Comparison of ENCODE assay signal across 10 mouse cellular contexts in the genomic region with DNA sequence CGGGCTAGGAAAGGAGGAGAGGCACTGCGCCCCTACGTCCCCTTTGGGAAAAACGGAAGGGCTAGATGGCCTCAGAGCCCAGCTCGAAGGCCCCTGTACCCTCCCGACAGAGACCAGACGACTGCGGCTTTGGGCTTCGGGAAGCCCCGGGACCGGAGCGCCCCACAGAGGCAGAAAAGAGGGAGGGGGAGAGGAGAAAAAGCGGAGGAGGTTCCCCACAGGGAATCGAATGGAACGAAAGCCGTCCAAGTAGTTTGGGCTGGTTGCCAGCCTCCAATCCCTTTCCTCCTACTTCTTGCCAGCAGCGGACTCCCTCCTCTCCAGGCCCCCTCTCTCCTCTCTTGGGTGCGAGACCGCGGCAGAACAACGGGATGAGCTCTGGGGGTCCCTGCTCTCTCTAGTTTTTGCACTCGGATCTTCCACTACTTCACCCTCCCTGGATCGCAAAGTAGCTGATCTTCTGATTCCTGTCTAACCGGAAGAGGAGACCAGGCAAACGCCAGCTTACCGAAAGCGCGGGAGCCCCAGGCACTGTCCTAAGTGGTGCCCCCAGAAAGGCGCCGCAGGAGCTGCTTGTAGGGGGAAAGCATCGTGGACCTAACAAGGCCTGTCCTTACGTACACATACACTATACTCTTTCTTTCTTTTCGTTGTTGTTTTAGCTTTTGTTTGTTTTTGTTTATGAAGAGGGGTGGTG. TPM values are rescaled to one million over a fixed set of nuclear protein-coding genes. Genes with fewer than 3 reads are reported as not detected.
DNase-seq lines count a peak whose midpoint lies in the region; ATAC-seq and TF ChIP-seq lines count a peak whose summit lies in the region.
"Had no signal": no experiment of that assay in that cellular context is flagged by ENCODE, and none has a peak within 500 bp of the region (broad histone marks: within the 10 kb centered on the region; RNA-seq: fewer than 3 reads in every experiment).

No protein-coding gene starts in this region.

- H3K27me3 ChIP-seq in hindbrain, embryonic 13.5 days = peaks cover 69% of the 10 kb centered on the region
- H3K27me3 ChIP-seq in neural tube, embryonic 13.5 days = peaks cover 73% of the 10 kb centered on the region

- no peak for TF ChIP-seq CTCF in layer of hippocampus, adult 2 months (conservative IDR thresholded peaks at IDR 0.05)

- peak; percentile 15 for DNase-seq in adrenal gland, adult 2 months
- no peak for DNase-seq in adrenal gland, postnatal 25 days
- no peak for DNase-seq in layer of hippocampus, adult 2 months (ENCODE audit: low spot score in 2 of 2)
- DNase-seq in layer of hippocampus, postnatal 36 days = no peak
- DNase-seq in frontal cortex, postnatal 10 days (ENCODE audit: low spot score in 2 of 2) = no peak
- DNase-seq in ovary, postnatal 14 days (ENCODE audit: low spot score) = no peak
- DNase-seq: thymus, postnatal 4 days had no signal

- no peak overlapping the region for H3K27ac ChIP-seq in layer of hippocampus, adult 2 months
- 0 out of 2 replicates have a peak overlapping the region, but pooled peaks have one; percentile 18 for H3K27ac ChIP-seq in hindbrain, embryonic 13.5 days
- H3K27ac ChIP-seq in neural tube, embryonic 13.5 days (replicated peaks) = 0 out of 2 replicates have a peak overlapping the region, but pooled peaks have one; percentile 1

- H3K9ac ChIP-seq in hindbrain, embryonic 13.5 days = no peak overlapping the region
- H3K9ac ChIP-seq in neural tube, embryonic 13.5 days = no peak overlapping the region

- H3K36me3 ChIP-seq in hindbrain, embryonic 13.5 days = no peaks in the 10 kb centered on the region
- H3K36me3 ChIP-seq in neural tube, embryonic 13.5 days = no peaks in the 10 kb centered on the region

- no peaks in the 10 kb centered on the region for H3K9me3 ChIP-seq in hindbrain, embryonic 13.5 days
- no peaks in the 10 kb centered on the region for H3K9me3 ChIP-seq in neural tube, embryonic 13.5 days

- peak; percentile 81 for ATAC-seq in hindbrain, embryonic 13.5 days (ENCODE audit: low FRiP score)
- ATAC-seq in neural tube, embryonic 13.5 days (ENCODE audit: low read depth) = peak; percentile 68

- peak overlapping the region; percentile 44 for H3K4me2 ChIP-seq in hindbrain, embryonic 13.5 days
- peak overlapping the region; percentile 48 for H3K4me2 ChIP-seq in neural tube, embryonic 13.5 days

- 13% methylated on average over 33 of the region's 33 CpGs for WGBS in hindbrain, embryonic 13.5 days
- WGBS in neural tube, embryonic 13.5 days = 12% methylated on average over 32 of the region's 33 CpGs

- H3K4me3 ChIP-seq in layer of hippocampus, adult 2 months = peak overlapping the region; percentile 11; the same call in 1 of the 2 replicates
- peak overlapping the region; percentile 22 for H3K4me3 ChIP-seq in hindbrain, embryonic 13.5 days
- peak overlapping the region; percentile 29 for H3K4me3 ChIP-seq in neural tube, embryonic 13.5 days

- H3K4me1 ChIP-seq in hindbrain, embryonic 13.5 days (replicated peaks) = 0 out of 2 replicates have a peak, but pooled peaks cover 9% of the 10 kb centered on the region
- no peaks in the 10 kb centered on the region; the same call in 1 of the 2 replicates for H3K4me1 ChIP-seq in neural tube, embryonic 13.5 days (replicated peaks)

RNA-seq across cellular contexts. Expression of a gene that starts 3.1 kb away (rescaled TPM):
- total RNA-seq in adrenal gland, adult 2 months (2021) = not detected
- polyA plus RNA-seq in adrenal gland, adult 2 months (2012; rRNA removed) = not detected in 2 replicates
- total RNA-seq in adrenal gland, postnatal 25 days (2021) = not detected in 2 replicates
- total RNA-seq in layer of hippocampus, adult 2 months (2021) = 1 to 10 TPM; 2.2 to 2.4 TPM
- 1 to 10 TPM; 2.8 to 3.6 TPM for total RNA-seq in layer of hippocampus, postnatal 36 days (2021)
- polyA plus RNA-seq in hindbrain, embryonic 13.5 days (2015; fragmentation: Nextera tagmentation; extraction: Ambion mirVana) = 17.4 and 23.2 TPM in 2 replicates
- polyA plus RNA-seq in neural tube, embryonic 13.5 days (2015; fragmentation: Nextera tagmentation; extraction: Ambion mirVana) = 14.9 and 16.3 TPM in 2 replicates
- total RNA-seq: common myeloid progenitor, adult 5-6 weeks had no signal
